Mouse (Mus musculus) hindbrain, embryonic 11.5 days (tissue): ENCODE measurements at regions not wholly inside any gene's neighbourhood (a gene's known extent, or its start where the extent isn't known, plus 50 kb on each side); places are given as distances from the start of the nearest gene placed in this dataset.
A peak's percentile ranks its signal among the peaks of the same experiment; 100 is the strongest.

Source experiments
- ATAC-seq: fragments of 200-750 bp; cut with Nextera tagmentation; 2 replicates; pipeline ENCODE4 v1.8.0; 2017; ENCODE audit warnings: mild to moderate bottlenecking, moderate TSS enrichment, moderate library complexity; ENCODE audit not compliant: low FRiP score
- DNase-seq: peaks from one replicate; pipeline ENCODE4 v3.0.0-alpha.2; 2015; ENCODE audit warnings: low spot score
- H3K27ac ChIP-seq: fragments of 300-500 bp; sonication (generic); 2 replicates; pipeline ENCODE4 v1.5.1; 2014; ENCODE audit warnings: mild to moderate bottlenecking, low read depth, low read length
- H3K27me3 ChIP-seq: fragments of 300-500 bp; sonication (generic); 2 replicates; pipeline ENCODE4 v1.6.1; 2014; ENCODE audit warnings: mild to moderate bottlenecking, low read length, moderate library complexity, mixed read lengths; ENCODE audit not compliant: control insufficient read depth, insufficient read depth
- H3K36me3 ChIP-seq: fragments of 300-500 bp; sonication (generic); 2 replicates; pipeline ENCODE4 v1.6.1; 2014; ENCODE audit warnings: mild to moderate bottlenecking, low read length, moderate library complexity, mixed read lengths; ENCODE audit not compliant: control insufficient read depth, insufficient read depth
- H3K4me1 ChIP-seq: fragments of 300-500 bp; sonication (generic); replicated peaks from 2 replicates; pipeline ENCODE4 v1.6.1; 2014; ENCODE audit warnings: low read length, mixed read lengths; ENCODE audit not compliant: control insufficient read depth, insufficient read depth
- H3K4me2 ChIP-seq: fragments of 300-500 bp; sonication (generic); replicated peaks from 2 replicates; pipeline ENCODE4 v1.6.1; 2014; ENCODE audit warnings: mild to moderate bottlenecking, low read depth, low read length
- H3K4me3 ChIP-seq: fragments of 300-500 bp; sonication (generic); 2 replicates; pipeline ENCODE4 v1.5.1; 2014; ENCODE audit warnings: low read depth, low read length
- H3K9ac ChIP-seq: fragments of 300-500 bp; sonication (generic); 2 replicates; pipeline ENCODE4 v1.6.1; 2014; ENCODE audit warnings: low read depth, low read length
- H3K9me3 ChIP-seq: fragments of 300-500 bp; sonication (generic); 2 replicates; pipeline ENCODE4 v1.6.1; 2016; ENCODE audit warnings: low read length; ENCODE audit not compliant: control insufficient read depth
- WGBS: fragments of 180-500 bp; shearing (Covaris S2); extraction: QIAGEN DNeasy Blood & Tissue Kit; methylation state at CpG from one replicate; pipeline ENCODE4 v1.1.7; 2014; 5-methylcytosine and 5-hydroxymethylcytosine counted together

DNA sequence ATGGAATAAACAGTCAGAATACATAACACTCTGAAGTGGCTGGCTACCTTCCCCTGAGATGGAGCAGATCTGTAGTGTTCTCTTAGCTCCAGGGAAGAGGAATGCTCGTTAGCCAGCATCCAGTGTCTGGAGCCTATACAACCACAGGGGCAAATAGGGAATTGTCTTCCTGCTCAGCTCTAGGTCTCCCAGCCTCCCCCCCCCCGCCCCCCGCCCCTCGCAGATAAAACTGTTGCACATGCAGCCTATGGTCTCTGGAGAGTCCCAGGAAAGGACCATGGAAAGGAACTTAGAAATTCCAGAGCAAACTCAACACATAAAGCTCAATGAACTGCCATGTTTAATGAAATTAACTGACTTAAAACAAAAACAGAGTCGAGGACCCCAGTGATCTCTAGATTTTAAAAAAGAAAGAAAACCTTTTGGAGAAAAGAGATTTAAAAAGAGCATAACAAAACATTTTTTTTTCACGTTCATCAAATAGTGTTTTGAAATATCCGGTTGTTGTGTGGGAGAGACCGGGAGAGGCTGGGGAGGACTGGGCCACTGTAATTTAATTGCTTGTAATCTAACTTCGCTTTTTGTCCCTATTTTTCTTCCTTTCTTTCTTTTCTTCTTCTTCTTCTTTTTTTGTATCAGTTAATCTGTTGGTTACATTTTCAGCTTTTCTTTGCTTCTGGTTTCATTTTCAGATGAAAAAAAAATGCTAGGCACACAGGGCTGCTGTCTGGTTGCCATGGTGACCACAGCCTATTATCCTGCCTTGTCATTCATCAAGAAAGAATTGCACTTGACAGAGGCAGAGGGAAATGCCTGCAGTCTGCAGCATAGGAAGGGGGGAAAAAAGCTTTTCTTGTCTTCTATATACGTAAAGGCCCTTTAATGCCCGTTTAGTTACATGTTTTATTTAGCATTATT is 450.3 kb upstream of the Ubash3b start:
- peak; percentile 91 for DNase-seq
- Histone ChIP-seq H3K4me3 (no peak overlapping the region; the same call in 1 of the 2 replicates), H3K9me3 (no peaks in the 10 kb centered on the region), H3K4me2 (peak overlapping the region; percentile 25; the same call in 1 of the 2 replicates), H3K36me3 (no peaks in the 10 kb centered on the region), H3K4me1 (peaks cover 16% of the 10 kb centered on the region; the same call in 1 of the 2 replicates), H3K27ac (peak overlapping the region; percentile 85), H3K9ac (peak overlapping the region; percentile 51; the same call in 1 of the 2 replicates), H3K27me3 (no peaks in the 10 kb centered on the region)
- peak; percentile 96 for ATAC-seq
- WGBS = 14% methylated on average over 11 of the region's 11 CpGs

DNA sequence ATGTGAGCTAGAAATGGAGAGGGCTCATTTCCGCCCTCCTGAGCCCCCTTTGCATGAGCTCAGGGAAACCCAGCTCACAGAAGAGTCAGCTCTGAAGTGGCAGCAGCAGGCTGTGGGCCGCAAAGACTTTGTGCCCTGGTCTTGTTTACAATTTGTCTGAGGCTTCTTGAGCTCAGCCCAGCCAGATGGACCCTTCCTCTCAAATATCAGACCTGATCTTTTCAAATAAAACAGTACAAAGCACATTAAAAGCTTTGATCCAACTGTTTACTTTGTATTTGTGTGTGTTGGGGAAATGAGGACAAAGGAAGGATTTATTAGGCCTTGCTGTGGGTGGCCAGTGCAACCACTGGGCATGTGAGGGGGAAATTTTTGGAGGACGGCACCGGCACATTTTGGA is 448.9 kb upstream of the Ubash3b start:
- Histone ChIP-seq H3K4me3 (no peak overlapping the region), H3K9me3 (no peaks in the 10 kb centered on the region), H3K27me3 (no peaks in the 10 kb centered on the region), H3K9ac (no peak overlapping the region), H3K4me1 (peaks cover 16% of the 10 kb centered on the region; the same call in 1 of the 2 replicates), H3K4me2 (no peak overlapping the region), H3K36me3 (no peaks in the 10 kb centered on the region), H3K27ac (peak overlapping the region; percentile 85)
- ATAC-seq (no peak), DNase-seq (no peak)
- WGBS = 36% methylated on average over 4 of the region's 4 CpGs

DNA sequence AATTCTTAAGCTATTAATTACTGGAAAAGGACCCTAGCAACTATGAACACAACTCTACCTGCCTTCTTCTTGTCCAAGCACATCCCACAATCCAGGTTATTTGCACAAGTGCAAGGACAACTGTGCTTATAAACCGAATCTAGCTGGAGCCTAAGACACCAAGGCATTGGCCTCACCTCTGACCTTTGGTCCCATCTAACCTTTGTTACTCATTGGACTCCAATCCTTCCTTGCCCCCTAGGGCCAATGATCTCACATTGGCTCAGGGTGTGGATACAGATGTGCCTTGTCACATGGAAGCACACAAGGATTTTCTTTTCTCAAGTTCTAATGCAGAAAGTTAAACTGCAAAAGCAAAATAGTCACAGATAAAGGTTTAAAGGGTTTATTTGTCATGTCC is 444.6 kb upstream of the Ubash3b start:
- WGBS = 85% methylated on average over 1 of the region's 1 CpGs
- Histone ChIP-seq H3K4me1 (0 out of 2 replicates have a peak, but pooled peaks cover 9% of the 10 kb centered on the region), H3K27me3 (no peaks in the 10 kb centered on the region), H3K4me3 (no peak overlapping the region), H3K27ac (no peak overlapping the region), H3K4me2 (no peak overlapping the region), H3K9me3 (no peaks in the 10 kb centered on the region), H3K36me3 (no peaks in the 10 kb centered on the region), H3K9ac (no peak overlapping the region)
- ATAC-seq (no peak), DNase-seq (no peak)

DNA sequence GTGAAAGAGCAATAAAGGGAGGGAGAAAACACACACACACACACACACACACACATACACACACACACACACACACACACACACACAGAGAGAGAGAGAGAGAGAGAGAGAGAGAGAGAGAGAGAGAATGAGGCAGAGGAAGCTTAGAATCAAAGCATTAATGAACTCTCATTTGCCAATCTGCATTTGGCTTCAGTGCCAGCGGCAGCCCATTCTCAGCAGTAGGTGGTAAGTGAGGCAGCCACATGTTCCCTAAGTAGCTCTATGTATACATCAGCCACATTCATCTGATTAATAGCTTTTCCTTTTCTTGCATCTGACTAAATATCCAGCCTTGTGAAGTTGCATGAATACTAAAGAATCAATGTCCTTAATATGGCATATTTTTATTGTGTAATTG is 443.4 kb upstream of the Ubash3b start:
- ATAC-seq = no peak
- WGBS = 70% methylated on average over 1 of the region's 1 CpGs
- H3K4me1 ChIP-seq = no peaks in the 10 kb centered on the region
- no peak overlapping the region for H3K4me2 ChIP-seq
- H3K4me3 ChIP-seq = no peak overlapping the region
- no peak overlapping the region for H3K9ac ChIP-seq
- DNase-seq = no peak
- H3K27me3 ChIP-seq = no peaks in the 10 kb centered on the region
- H3K9me3 ChIP-seq = no peaks in the 10 kb centered on the region
- H3K27ac ChIP-seq = 0 out of 2 replicates have a peak overlapping the region, but pooled peaks have one; percentile 30
- no peaks in the 10 kb centered on the region for H3K36me3 ChIP-seq

DNA sequence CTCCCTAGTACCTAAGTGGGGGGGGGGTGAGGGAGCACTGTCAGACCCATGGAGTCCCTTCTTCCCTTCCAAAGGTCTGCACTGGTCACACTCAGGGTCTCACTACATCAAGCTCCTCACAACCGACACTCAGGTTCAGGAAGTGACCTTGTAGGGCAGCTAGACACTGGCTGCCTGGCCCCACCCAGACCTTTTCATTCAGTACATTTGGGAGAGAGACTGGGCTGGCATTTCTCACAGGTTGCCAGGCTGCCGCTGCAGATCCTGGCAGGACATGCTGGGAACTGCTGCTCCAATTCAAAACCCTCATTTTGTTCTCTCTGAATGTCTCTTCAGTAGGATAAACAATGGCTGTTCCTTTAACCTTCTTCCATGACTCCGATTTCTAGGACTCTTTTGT is 439.3 kb upstream of the Ubash3b start:
- H3K4me3 ChIP-seq = no peak overlapping the region
- H3K4me1 ChIP-seq = no peaks in the 10 kb centered on the region; the same call in 1 of the 2 replicates
- no peaks in the 10 kb centered on the region for H3K36me3 ChIP-seq
- H3K27ac ChIP-seq = no peak overlapping the region
- WGBS = 16% methylated on average over 3 of the region's 3 CpGs
- no peaks in the 10 kb centered on the region for H3K27me3 ChIP-seq
- ATAC-seq (no peak), DNase-seq (no peak)
- H3K9me3 ChIP-seq = no peaks in the 10 kb centered on the region
- no peak overlapping the region for H3K4me2 ChIP-seq
- H3K9ac ChIP-seq = no peak overlapping the region

DNA sequence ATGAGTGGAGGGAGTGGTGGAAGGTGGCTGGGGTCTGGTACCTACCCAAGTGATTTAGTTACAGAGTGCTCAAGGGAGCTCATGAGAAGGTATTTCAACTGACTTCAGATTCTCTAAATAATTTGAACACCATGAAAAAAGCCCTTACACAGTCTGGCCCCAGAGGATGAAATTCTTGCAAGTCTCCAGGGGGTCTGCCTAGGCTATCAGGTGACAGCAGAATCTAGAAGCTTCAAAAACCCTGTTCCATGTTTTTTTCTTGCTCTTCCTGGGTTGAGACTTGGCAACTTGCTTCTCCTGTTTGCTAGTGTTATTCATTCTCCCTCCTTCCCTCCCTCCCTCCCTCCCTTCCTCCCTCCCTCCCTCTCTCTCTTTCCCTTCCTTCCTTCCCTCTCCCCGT is 438.4 kb upstream of the Ubash3b start:
- Histone ChIP-seq H3K9ac (no peak overlapping the region), H3K4me1 (no peaks in the 10 kb centered on the region; the same call in 1 of the 2 replicates), H3K4me3 (no peak overlapping the region), H3K27ac (no peak overlapping the region), H3K27me3 (no peaks in the 10 kb centered on the region), H3K9me3 (no peaks in the 10 kb centered on the region), H3K36me3 (no peaks in the 10 kb centered on the region), H3K4me2 (no peak overlapping the region)
- 45% methylated on average over 1 of the region's 1 CpGs for WGBS
- no peak for DNase-seq
- ATAC-seq = no peak

DNA sequence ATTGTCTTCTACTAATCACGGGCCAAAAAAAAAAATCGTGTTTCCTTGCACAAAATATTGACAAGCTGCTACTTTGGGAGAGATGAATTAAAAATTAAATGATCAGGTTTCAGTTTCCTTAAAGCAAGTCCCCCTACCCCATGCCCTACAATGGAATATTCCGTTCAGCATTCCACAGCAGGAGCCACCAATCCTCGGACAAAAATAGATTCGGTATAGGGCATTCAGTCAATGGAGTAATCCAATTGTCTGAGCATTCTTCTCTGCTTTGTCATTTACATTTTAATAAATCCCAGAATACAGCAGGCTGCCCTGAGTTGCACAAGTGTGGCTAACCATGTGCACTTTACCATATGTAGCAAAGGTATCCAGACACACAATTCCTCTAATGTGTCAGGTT is 434.3 kb upstream of the Ubash3b start:
- no peaks in the 10 kb centered on the region for H3K9me3 ChIP-seq
- peaks cover 4% of the 10 kb centered on the region; the same call in 1 of the 2 replicates for H3K36me3 ChIP-seq
- no peak overlapping the region for H3K27ac ChIP-seq
- DNase-seq (no peak), ATAC-seq (0 out of 2 replicates have a peak, but pooled peaks have one; percentile 33)
- no peaks in the 10 kb centered on the region for H3K27me3 ChIP-seq
- 45% methylated on average over 5 of the region's 5 CpGs for WGBS
- no peak overlapping the region for H3K9ac ChIP-seq
- no peak overlapping the region for H3K4me3 ChIP-seq
- H3K4me2 ChIP-seq = no peak overlapping the region
- H3K4me1 ChIP-seq = no peaks in the 10 kb centered on the region; the same call in 1 of the 2 replicates

DNA sequence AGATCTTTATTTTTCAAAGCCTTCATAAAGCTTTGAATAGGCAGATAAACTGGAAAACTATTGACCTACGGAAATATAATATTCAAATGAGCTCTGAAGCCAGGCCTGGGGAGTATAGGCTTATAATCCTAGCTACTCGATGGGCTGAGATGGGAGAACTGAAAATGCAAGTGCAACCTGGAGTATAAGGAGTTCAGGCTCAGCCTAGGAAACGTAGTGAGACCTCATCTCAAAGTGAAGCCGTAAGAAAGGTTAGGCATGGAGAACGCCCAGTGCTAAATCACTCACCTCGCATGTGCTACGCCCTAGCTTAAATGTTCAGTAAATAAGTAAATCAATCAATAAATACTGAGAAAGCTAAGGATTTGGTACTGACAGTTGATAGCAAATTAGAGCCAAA is 432.5 kb upstream of the Ubash3b start:
- DNase-seq (no peak), ATAC-seq (no peak)
- H3K4me1 ChIP-seq = no peaks in the 10 kb centered on the region; the same call in 1 of the 2 replicates
- no peak overlapping the region for H3K9ac ChIP-seq
- WGBS = 90% methylated on average over 7 of the region's 7 CpGs
- H3K27me3 ChIP-seq = no peaks in the 10 kb centered on the region
- no peak overlapping the region for H3K4me2 ChIP-seq
- no peaks in the 10 kb centered on the region for H3K9me3 ChIP-seq
- H3K36me3 ChIP-seq = peaks cover 12% of the 10 kb centered on the region
- no peak overlapping the region for H3K4me3 ChIP-seq
- H3K27ac ChIP-seq = no peak overlapping the region
